Mouse (Mus musculus): ENCODE measurements around the gene Tmem106a.
"Not testable (repeated sequence)": the region's sequence is repeated elsewhere in the genome, so short reads cannot be mapped to it uniquely, and the experiment has no call there.

Tmem106a gene

GRCm38 (mm10) chr11:101599156-101599555 is 17.1 kb downstream of the Tmem106a start, which contains the start of gene Gm11634:
Gene Gm11634, minus strand, starts transcription at chr11:101599256.
- no peak for DNase-seq (ENCODE audit: extremely low spot score, low spot score)

GRCm38 (mm10) chr11:101602491-101602890 is 20.4 kb downstream of the Tmem106a start:
- DNase-seq (ENCODE audit: extremely low spot score, low spot score): peak; percentile 65

GRCm38 (mm10) chr11:101604116-101604515 is 22.1 kb downstream of the Tmem106a start:
- no peak for DNase-seq (ENCODE audit: extremely low spot score, low spot score)

- DNase-seq (ENCODE audit: extremely low spot score, low spot score): peak; percentile 76
Observed at GRCm38 (mm10) chr11:101604531-101605453, 22.8 kb downstream of the Tmem106a start.

DNA sequence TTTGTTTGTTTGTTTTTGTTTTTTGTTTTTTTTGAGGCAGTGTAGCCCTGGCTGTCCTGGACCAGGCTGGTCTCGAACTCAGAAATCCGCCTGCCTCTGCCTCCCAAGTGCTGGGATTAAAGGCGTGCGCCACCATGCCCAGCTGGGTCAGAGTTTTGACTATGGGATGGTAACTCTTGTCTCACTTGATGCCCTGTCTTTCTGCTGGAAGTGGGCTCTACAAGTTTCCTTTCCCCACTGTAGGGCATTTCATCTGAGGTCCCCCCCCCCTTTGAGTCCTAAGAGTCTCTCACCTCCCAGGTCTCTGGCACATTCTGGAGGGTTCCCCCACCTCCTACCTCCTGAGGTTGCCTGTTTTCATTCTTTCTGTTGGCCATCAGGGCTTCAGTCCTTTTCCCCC is 25.1 kb downstream of the Tmem106a start:
- not testable (repeated sequence) for DNase-seq (ENCODE audit: extremely low spot score, low spot score)

DNA sequence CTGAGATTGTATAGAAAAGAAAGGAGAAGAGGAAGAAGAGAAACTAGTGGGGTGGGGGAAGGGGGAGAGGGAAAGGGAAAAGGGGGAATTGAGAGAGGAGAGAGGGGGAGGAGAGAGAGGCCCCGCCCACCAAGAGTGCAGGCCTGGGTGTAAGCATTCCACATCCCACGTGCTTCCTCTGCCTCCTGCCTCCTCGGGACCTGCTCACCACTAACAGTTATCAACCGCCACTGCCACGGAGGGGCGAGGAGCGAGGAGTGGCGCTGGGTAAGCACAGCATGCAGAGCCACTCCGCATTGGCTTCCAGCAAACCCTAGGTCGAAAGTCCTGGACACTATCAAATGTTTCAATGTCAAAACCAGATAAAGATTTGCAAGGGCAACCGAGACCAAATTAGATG is 28.4 kb downstream of the Tmem106a start:
- DNase-seq (ENCODE audit: extremely low spot score, low spot score): no peak

DNA sequence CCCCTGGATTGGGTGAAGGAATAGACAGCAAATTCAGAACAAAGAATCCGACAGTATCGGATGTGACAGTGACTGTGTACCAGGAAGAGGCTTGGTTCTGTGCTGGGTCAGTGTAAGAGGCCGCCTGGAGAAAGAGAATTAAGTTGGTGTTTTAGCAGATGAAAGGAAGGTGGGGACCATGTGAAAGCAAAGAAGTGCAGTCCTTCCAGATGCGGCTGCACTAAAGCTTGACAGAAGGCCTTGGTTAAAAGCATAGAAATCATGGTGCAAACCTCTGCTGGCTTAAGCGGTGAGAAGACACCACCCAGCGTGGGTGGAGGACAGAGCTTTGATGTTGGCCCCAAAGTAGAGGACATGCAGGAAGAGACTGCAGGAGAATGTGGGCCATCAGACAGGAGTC is 31.6 kb downstream of the Tmem106a start:
- DNase-seq (ENCODE audit: extremely low spot score, low spot score): no peak

DNA sequence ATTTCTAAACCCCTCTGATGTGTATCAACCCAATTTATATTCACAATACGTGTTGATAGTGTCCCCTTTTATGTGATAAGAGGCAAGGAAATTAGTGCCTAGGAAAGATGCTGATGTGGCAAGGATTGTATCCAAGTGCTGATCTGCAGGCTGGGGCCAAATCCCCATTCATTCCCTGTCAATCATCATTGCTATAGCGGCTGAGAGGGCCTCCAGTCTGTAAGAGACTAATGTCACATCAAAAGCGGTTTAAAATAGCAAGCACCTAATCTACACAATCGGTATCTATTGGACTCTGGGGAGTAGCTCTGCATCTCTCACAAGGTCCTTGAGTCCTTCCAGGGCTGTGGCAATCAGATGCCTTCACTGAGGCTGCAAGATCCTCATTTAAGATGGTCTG is 32.1 kb downstream of the Tmem106a start:
- no peak for DNase-seq (ENCODE audit: extremely low spot score, low spot score)

DNA sequence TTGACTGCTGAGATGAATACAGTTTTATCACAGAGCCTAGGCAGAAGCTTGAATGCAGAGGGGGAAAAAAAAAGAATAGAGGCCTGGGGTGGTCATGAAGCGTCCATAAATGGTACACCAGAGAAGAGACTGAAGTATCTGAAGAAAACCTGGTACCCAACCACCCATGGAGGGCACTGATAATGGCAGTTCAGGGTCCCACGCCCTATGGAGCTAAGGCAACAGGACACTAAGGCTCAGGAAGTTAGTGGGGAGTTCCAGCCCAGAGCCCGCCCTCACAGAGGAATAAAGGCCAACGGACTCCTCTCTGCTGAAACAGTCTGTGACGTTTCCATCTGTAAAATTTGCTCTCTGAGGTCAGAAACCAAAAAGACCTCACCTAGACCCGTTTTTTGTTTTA is 33.3 kb downstream of the Tmem106a start:
- no peak for DNase-seq (ENCODE audit: extremely low spot score, low spot score)

DNA sequence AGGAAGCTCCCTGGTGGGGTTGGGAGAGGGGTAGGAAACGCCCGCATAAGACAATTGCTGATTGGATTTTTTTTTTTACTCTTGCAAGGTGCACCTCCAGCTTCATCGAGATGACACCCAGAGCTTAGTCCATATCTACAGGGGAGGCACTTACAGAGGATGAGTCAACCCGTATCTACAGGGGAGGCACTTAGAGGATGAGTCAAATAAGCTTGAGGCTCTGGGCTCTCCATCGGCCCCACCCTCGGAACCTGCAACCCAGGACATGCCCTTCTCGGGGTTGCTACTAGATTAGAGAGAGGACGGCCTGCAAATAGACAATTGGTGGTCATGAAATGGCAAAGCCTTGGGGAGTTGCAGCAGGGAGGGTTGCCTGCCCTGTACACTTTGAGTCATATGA is 34.1 kb downstream of the Tmem106a start:
- no peak for DNase-seq (ENCODE audit: extremely low spot score, low spot score)

GRCm38 (mm10) chr11:101616948-101617767 is 35.1 kb downstream of the Tmem106a start:
- DNase-seq (ENCODE audit: extremely low spot score, low spot score): peak; percentile 22

- peak; percentile 78 for DNase-seq (ENCODE audit: extremely low spot score, low spot score)
Observed at GRCm38 (mm10) chr11:101617849-101618248, 35.8 kb downstream of the Tmem106a start.

DNA sequence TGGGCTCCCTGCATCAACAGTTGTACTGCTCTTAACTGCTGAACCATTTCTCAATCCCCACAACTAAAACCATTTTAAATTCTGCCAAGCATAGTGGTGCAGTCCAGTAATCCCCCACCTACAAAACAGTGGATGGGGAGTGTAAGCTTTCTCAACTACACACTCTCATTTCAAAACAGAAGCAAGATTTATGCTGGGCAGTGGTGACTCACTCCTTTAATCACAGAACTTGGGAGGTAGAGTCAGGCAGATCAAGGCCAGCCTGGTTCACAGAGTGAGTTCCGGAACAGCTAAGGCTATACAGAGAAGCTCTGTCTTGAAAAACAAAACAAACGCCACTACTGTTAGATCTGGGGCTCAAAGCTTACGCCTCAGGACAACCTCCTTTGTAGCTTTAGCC is 36.6 kb downstream of the Tmem106a start:
- no peak for DNase-seq (ENCODE audit: extremely low spot score, low spot score)

GRCm38 (mm10) chr11:101620022-101620655 is 38.1 kb downstream of the Tmem106a start:
- DNase-seq (ENCODE audit: extremely low spot score, low spot score): not testable (repeated sequence)

DNA sequence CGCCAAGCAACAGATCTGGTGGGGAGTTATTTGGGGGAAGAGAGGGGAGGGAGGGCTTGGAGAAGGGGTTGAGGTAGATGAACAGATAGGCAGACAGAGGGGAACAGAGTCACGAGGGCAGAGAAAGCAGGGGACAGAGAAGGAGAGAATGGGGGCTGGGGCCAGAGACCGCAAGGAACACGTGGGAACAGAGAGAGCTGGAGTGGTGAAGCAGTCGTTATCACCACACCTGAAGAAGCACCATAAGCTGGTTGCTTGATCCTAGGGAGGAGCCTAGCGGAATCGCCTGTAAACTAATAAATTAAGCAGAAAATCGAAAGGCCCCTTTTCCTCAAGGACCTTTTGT is 44.6 kb downstream of the Tmem106a start:
- DNase-seq (ENCODE audit: extremely low spot score, low spot score): no peak

GRCm38 (mm10) chr11:101626995-101627856 is 45.2 kb downstream of the Tmem106a start, which contains the start of gene Rdm1:
Gene Rdm1, plus strand, starts transcription at chr11:101627195.
- peak; percentile 87 for DNase-seq (ENCODE audit: extremely low spot score, low spot score)

DNA sequence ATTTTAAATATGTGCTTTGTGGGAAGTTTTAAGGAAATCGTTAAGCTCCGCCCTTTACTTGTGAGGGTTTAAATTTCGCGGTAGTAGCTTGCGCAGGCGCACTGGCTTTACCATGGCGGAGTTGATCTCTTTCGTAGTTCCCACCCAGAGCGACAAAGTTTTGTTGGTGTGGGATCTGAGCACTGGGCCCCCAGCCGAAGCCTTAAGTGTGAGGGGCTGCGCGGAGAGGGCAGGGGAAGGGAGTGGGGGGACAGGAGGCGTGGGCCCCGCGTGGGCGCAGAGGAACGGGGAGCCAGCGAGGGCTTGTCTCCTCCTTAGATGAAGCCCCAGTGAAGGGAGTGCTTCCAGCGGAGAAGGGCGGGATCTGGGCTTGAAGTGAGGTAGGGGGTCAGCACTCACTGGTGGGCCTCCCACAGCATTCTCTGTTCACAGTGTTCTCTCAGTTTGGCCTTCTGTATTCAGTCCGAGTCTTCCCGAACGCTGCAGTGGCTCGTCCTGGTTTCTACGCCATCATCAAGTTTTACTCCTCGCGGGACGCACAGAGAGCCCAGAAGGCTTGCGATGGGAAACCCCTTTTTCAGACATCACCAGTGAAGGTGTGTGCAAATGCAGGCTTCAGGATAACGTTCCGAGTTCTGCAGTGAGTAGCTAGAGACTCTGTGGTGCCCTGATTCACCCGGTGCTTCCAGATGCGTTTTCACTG is 46.0 kb downstream of the Tmem106a start:
- peak; percentile 94 for DNase-seq (ENCODE audit: extremely low spot score, low spot score)

DNA sequence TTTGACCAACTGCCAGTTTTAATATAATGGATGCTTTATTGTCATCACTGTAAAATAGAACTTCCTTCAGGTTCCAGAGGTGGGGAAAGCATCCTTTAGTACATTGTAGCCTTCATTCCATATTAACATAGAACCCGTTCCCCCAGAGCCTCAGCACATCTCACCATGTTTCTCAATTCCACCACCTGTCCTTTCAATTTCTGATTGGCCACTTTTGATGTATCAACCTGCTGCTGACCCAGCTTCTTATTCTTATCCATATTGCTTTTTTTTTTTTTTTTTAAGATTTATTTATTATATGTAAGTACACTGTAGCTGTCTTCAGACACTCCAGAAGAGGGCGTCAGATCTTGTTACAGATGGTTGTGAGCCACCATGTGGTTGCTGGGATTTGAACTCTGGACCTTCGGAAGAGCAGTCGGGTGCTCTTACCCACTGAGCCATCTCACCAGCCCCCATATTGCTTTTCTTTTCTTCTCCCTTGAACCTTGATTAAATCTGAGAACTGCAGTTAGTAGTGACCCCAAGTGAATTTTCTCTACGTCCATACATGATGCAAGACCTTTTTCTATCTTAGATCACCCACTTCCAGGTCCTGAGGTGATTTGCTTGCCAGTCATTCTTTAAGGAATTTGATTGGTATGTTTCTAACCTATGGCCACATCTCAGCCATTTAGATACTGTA is 46.8 kb downstream of the Tmem106a start:
- DNase-seq (ENCODE audit: extremely low spot score, low spot score): not testable (repeated sequence)

DNA sequence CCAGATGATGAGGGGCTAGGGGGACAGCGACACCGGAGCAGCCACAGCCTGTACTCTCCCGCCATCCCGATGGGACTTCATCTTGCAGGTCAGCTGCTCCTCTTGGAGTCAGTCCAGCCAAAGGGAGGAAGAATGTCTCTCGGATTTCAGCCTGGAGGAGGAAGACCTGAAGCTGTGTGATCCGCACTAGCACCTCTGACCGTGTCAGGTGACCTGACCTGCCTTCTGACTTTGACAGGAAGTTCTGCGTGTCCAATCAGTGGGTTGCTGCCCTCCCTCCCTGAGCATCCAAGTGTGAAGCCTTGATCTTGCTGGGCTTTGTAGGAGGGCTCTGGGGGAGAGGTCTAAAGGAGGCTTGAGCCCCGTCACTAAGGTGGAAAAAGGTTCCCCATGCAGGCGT is 53.6 kb downstream of the Tmem106a start:
- no peak for DNase-seq (ENCODE audit: extremely low spot score, low spot score)

DNA sequence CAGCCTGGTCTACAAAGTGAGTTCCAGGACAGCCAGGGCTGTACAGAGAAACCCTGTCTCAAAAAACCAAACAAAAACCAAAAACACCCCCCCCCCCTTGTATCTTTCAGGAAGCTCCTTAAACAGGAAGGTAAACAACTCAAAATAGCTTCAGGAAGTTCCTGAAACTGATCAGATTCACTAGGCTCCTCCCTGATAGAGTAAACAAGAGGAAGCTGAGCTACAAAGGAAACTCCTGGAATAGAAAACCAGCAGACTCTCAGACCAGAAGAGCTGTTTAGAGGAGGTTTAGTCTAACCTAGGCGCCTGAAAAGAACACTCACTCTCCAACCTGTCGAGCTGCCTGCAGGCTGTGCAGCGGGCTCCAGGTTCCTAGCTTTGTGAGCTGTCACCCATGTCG is 57.7 kb downstream of the Tmem106a start:
- DNase-seq (ENCODE audit: extremely low spot score, low spot score): no peak
